Mouse (Mus musculus): ENCODE measurements at regions not wholly inside any gene's neighbourhood (a gene's known extent, or its start where the extent isn't known, plus 50 kb on each side); places are given as distances from the start of the nearest gene placed in this dataset.
A peak's percentile ranks its signal among the peaks of the same experiment; 100 is the strongest.

GRCm38 (mm10) chr15:11744296-11744695 is 162.8 kb downstream of the Npr3 start:
- Histone ChIP-seq H3K27me3 (ENCODE audit: control insufficient read depth, insufficient read depth, low read length) (peaks cover 4% of the 10 kb centered on the region; the same call in 1 of the 2 replicates), H3K4me2 (replicated peaks; ENCODE audit: low read depth, low read length, severe bottlenecking) (no peak overlapping the region), H3K4me1 (ENCODE audit: control insufficient read depth, insufficient read depth, low read length) (peaks cover 9% of the 10 kb centered on the region; the same call in 1 of the 2 replicates), H3K27ac (replicated peaks; ENCODE audit: low read depth, low read length) (no peak overlapping the region), H3K9me3 (ENCODE audit: control insufficient read depth, low read length) (no peaks in the 10 kb centered on the region), H3K36me3 (ENCODE audit: control insufficient read depth, insufficient read depth, low read length) (no peaks in the 10 kb centered on the region), H3K9ac (ENCODE audit: low read depth, low read length, severe bottlenecking) (no peak overlapping the region), H3K4me3 (replicated peaks; ENCODE audit: low read length) (no peak overlapping the region)
- DNase-seq (ENCODE audit: low spot score) (no peak), ATAC-seq (ENCODE audit: low FRiP score, low read depth) (no peak)
- no peak for TF ChIP-seq POLR2A (IDR thresholded peaks at IDR 0.05; ENCODE audit: borderline replicate concordance, extremely low read depth, insufficient read depth, insufficient read length)
- WGBS = 56% methylated on average over 2 of the region's 2 CpGs

DNA sequence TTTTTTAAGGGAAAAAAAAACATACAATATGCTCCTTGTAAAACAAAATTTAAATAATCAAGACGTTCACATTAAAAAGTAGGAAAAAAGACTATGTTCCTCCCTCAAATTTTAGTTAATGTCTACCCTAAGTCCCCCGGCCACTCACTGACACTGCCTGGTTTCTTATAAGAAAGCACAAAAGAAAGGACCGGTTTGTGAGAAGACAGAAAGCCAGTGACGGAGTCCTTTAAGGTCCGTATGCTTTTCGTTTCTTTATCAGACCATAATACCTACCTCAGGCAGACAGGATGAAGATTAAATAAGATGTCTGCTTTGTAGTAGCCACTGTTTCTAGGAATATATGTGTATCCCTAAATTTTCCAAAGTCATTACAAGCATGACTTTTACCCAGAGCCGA is 164.3 kb downstream of the Npr3 start:
- Histone ChIP-seq H3K36me3 (ENCODE audit: control insufficient read depth, insufficient read depth, low read length) (no peaks in the 10 kb centered on the region), H3K27ac (replicated peaks; ENCODE audit: low read depth, low read length) (no peak overlapping the region), H3K4me3 (replicated peaks; ENCODE audit: low read length) (no peak overlapping the region), H3K27me3 (ENCODE audit: control insufficient read depth, insufficient read depth, low read length) (peaks cover 4% of the 10 kb centered on the region; the same call in 1 of the 2 replicates), H3K4me1 (ENCODE audit: control insufficient read depth, insufficient read depth, low read length) (peaks cover 9% of the 10 kb centered on the region; the same call in 1 of the 2 replicates), H3K9ac (ENCODE audit: low read depth, low read length, severe bottlenecking) (no peak overlapping the region), H3K9me3 (ENCODE audit: control insufficient read depth, low read length) (no peaks in the 10 kb centered on the region), H3K4me2 (replicated peaks; ENCODE audit: low read depth, low read length, severe bottlenecking) (no peak overlapping the region)
- ATAC-seq (ENCODE audit: low FRiP score, low read depth) (no peak), DNase-seq (ENCODE audit: low spot score) (no peak)
- WGBS = 63% methylated on average over 7 of the region's 7 CpGs
- TF ChIP-seq POLR2A (IDR thresholded peaks at IDR 0.05; ENCODE audit: borderline replicate concordance, extremely low read depth, insufficient read depth, insufficient read length) = no peak

DNA sequence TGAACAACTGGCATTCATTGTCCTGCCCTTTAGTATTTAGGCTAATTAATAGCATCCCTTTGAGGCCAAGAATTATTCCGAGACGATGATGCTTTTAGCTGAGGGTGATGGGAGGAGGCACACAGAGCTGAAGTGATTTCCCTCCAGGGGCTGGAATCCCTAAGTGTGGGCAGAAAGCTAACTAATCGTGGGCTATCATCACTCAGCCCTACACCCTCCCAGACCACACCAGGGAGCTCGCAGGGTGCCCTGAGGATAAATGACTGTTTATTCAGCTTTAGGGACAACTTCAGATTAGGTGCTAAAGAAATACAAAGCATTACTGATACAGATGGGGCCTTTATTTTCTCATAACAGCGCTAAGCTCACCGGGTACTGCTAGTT is 164.7 kb downstream of the Npr3 start:
- WGBS = 13% methylated on average over 6 of the region's 6 CpGs
- H3K4me2 ChIP-seq (replicated peaks; ENCODE audit: low read depth, low read length, severe bottlenecking) = peak overlapping the region; percentile 25

GRCm38 (mm10) chr15:11741598-11742345 is 165.3 kb downstream of the Npr3 start:
- H3K9me3 ChIP-seq (ENCODE audit: control insufficient read depth, low read length) = no peaks in the 10 kb centered on the region
- H3K36me3 ChIP-seq (ENCODE audit: control insufficient read depth, insufficient read depth, low read length) = no peaks in the 10 kb centered on the region
- H3K27ac ChIP-seq (replicated peaks; ENCODE audit: low read depth, low read length) = no peak overlapping the region
- H3K4me1 ChIP-seq (ENCODE audit: control insufficient read depth, insufficient read depth, low read length) = peaks cover 9% of the 10 kb centered on the region; the same call in 1 of the 2 replicates
- peak overlapping the region; percentile 25 for H3K4me2 ChIP-seq (replicated peaks; ENCODE audit: low read depth, low read length, severe bottlenecking)
- ATAC-seq (ENCODE audit: low FRiP score, low read depth) = no peak
- 22% methylated on average over 18 of the region's 18 CpGs for WGBS
- peak overlapping the region; percentile 18 for H3K9ac ChIP-seq (ENCODE audit: low read depth, low read length, severe bottlenecking)
- peak overlapping the region; percentile 3; the same call in 1 of the 2 replicates for H3K4me3 ChIP-seq (replicated peaks; ENCODE audit: low read length)
- TF ChIP-seq POLR2A (IDR thresholded peaks at IDR 0.05; ENCODE audit: borderline replicate concordance, extremely low read depth, insufficient read depth, insufficient read length) = no peak
- peaks cover 4% of the 10 kb centered on the region; the same call in 1 of the 2 replicates for H3K27me3 ChIP-seq (ENCODE audit: control insufficient read depth, insufficient read depth, low read length)
- DNase-seq (ENCODE audit: low spot score) = no peak

More for the DNA sequence above, 164.7 kb downstream of the Npr3 start:
- H3K9me3 ChIP-seq (ENCODE audit: control insufficient read depth, low read length) = no peaks in the 10 kb centered on the region
- no peaks in the 10 kb centered on the region for H3K36me3 ChIP-seq (ENCODE audit: control insufficient read depth, insufficient read depth, low read length)
- H3K9ac ChIP-seq (ENCODE audit: low read depth, low read length, severe bottlenecking) = no peak overlapping the region; the same call in 1 of the 2 replicates
- H3K27ac ChIP-seq (replicated peaks; ENCODE audit: low read depth, low read length) = no peak overlapping the region
- ATAC-seq (ENCODE audit: low FRiP score, low read depth) (no peak), DNase-seq (ENCODE audit: low spot score) (no peak)
- H3K4me1 ChIP-seq (ENCODE audit: control insufficient read depth, insufficient read depth, low read length) = peaks cover 9% of the 10 kb centered on the region; the same call in 1 of the 2 replicates
- TF ChIP-seq POLR2A (IDR thresholded peaks at IDR 0.05; ENCODE audit: borderline replicate concordance, extremely low read depth, insufficient read depth, insufficient read length) = no peak
- no peak overlapping the region for H3K4me3 ChIP-seq (replicated peaks; ENCODE audit: low read length)
- peaks cover 4% of the 10 kb centered on the region; the same call in 1 of the 2 replicates for H3K27me3 ChIP-seq (ENCODE audit: control insufficient read depth, insufficient read depth, low read length)

GRCm38 (mm10) chr15:11737436-11738000 is 169.6 kb downstream of the Npr3 start:
- DNase-seq (ENCODE audit: low spot score) = peak; percentile 40
- no peak overlapping the region for H3K27ac ChIP-seq (replicated peaks; ENCODE audit: low read depth, low read length)
- no peak overlapping the region for H3K4me2 ChIP-seq (replicated peaks; ENCODE audit: low read depth, low read length, severe bottlenecking)
- peaks cover 4% of the 10 kb centered on the region; the same call in 1 of the 2 replicates for H3K27me3 ChIP-seq (ENCODE audit: control insufficient read depth, insufficient read depth, low read length)
- TF ChIP-seq POLR2A (IDR thresholded peaks at IDR 0.05; ENCODE audit: borderline replicate concordance, extremely low read depth, insufficient read depth, insufficient read length) = no peak
- H3K36me3 ChIP-seq (ENCODE audit: control insufficient read depth, insufficient read depth, low read length) = no peaks in the 10 kb centered on the region
- no peaks in the 10 kb centered on the region for H3K9me3 ChIP-seq (ENCODE audit: control insufficient read depth, low read length)
- no peak overlapping the region for H3K9ac ChIP-seq (ENCODE audit: low read depth, low read length, severe bottlenecking)
- ATAC-seq (ENCODE audit: low FRiP score, low read depth) = no peak
- WGBS = 71% methylated on average over 4 of the region's 4 CpGs
- peaks cover 9% of the 10 kb centered on the region; the same call in 1 of the 2 replicates for H3K4me1 ChIP-seq (ENCODE audit: control insufficient read depth, insufficient read depth, low read length)
- H3K4me3 ChIP-seq (replicated peaks; ENCODE audit: low read length) = no peak overlapping the region
